Mouse (Mus musculus) left cerebral cortex, adult 2 months (tissue): ENCODE data around the gene Arl15. TPM values are rescaled to one million over a fixed set of nuclear protein-coding genes. Genes with fewer than 3 reads are reported as not detected.

ENCODE experiments used
- DNase-seq, 2 experiments: peaks; one replicate each; pipeline ENCODE4 v3.0.0; 2021 to 2022; ENCODE audit warnings: low spot score in 2 of 2, mixed read lengths in 1 of 2; ENCODE audit errors: extremely low spot score in 1 of 2
- H3K27ac ChIP-seq: fragments of 200-600 bp; 2 replicates; pipeline ENCODE4 v1.8.1; 2022
- H3K4me3 ChIP-seq: fragments of 200-600 bp; 2 replicates; pipeline ENCODE4 v1.8.1; 2022
- CTCF ChIP-seq: fragments of 200-600 bp; IDR thresholded peaks from 2 replicates; pipeline ENCODE4 v1.8.1; 2022; ENCODE audit warnings: antibody characterized with exemption, mild to moderate bottlenecking, moderate library complexity
- intact Hi-C: fragments of 180-260 bp; cut with DNase I; formaldehyde crosslinking; loops from one replicate; pipeline ENCODE4 v1.15.1; 2025
- total RNA-seq, 2 experiments: library from RNA; stranded (reverse); gene quantifications; 2 replicates each; pipeline ENCODE4 v1.2.3; 2021

The Arl15 gene
- total RNA-seq, 2 experiments from 2014 or later = 34.2 to 35.5 TPM

GRCm38 (mm10) chr13:113835921-113836320 is 41.6 kb downstream of the Arl15 start:
- intact Hi-C loops = no loop called here
- Histone ChIP-seq H3K27ac (no peak overlapping the region), H3K4me3 (no peak overlapping the region)
- TF ChIP-seq CTCF = no peak
- DNase-seq = no peak

GRCm38 (mm10) chr13:113838601-113839576 is 44.6 kb downstream of the Arl15 start:
- Histone ChIP-seq H3K4me3 (no peak overlapping the region), H3K27ac (no peak overlapping the region)
- intact Hi-C loops = no loop called here
- no peak for DNase-seq
- TF ChIP-seq CTCF = no peak

- intact Hi-C loops = no loop called here
Measured at GRCm38 (mm10) chr13:113840421-113840820, 46.1 kb downstream of the Arl15 start.

GRCm38 (mm10) chr13:113842411-113843309 is 48.4 kb downstream of the Arl15 start:
- no peak overlapping the region for H3K27ac ChIP-seq
- TF ChIP-seq CTCF = no peak
- no peak overlapping the region for H3K4me3 ChIP-seq
- no peak for DNase-seq
- intact Hi-C loops = no loop called here

More at GRCm38 (mm10) chr13:113840421-113840820, 46.1 kb downstream of the Arl15 start:
- Histone ChIP-seq H3K27ac (no peak overlapping the region), H3K4me3 (no peak overlapping the region)
- no peak for TF ChIP-seq CTCF
- no peak for DNase-seq

- TF ChIP-seq CTCF = no peak
- no peak overlapping the region for H3K4me3 ChIP-seq
- intact Hi-C loops = no loop called here
- no peak for DNase-seq
- H3K27ac ChIP-seq = no peak overlapping the region
Measured at GRCm38 (mm10) chr13:113843310-113843649, 49.0 kb downstream of the Arl15 start.

GRCm38 (mm10) chr13:113843901-113844300 is 49.6 kb downstream of the Arl15 start:
- TF ChIP-seq CTCF = no peak
- no peak for DNase-seq
- no peak overlapping the region for H3K27ac ChIP-seq
- intact Hi-C loops = no loop called here
- H3K4me3 ChIP-seq = no peak overlapping the region

- DNase-seq = no peak
- no peak overlapping the region for H3K4me3 ChIP-seq
- TF ChIP-seq CTCF = no peak
- intact Hi-C loops = no loop called here
- no peak overlapping the region for H3K27ac ChIP-seq
Measured at GRCm38 (mm10) chr13:113844717-113845116, 50.4 kb downstream of the Arl15 start.

- Histone ChIP-seq H3K4me3 (no peak overlapping the region), H3K27ac (no peak overlapping the region)
- TF ChIP-seq CTCF = no peak
- intact Hi-C loops = no loop called here
- no peak for DNase-seq
Measured at GRCm38 (mm10) chr13:113845229-113845628, 50.9 kb downstream of the Arl15 start.

GRCm38 (mm10) chr13:113846413-113846812 is 52.1 kb downstream of the Arl15 start:
- no peak for DNase-seq
- intact Hi-C loops = no loop called here
- Histone ChIP-seq H3K4me3 (no peak overlapping the region), H3K27ac (no peak overlapping the region)
- TF ChIP-seq CTCF = no peak

GRCm38 (mm10) chr13:113850431-113851034 is 56.2 kb downstream of the Arl15 start:
- H3K27ac ChIP-seq = no peak overlapping the region
- intact Hi-C loops = no loop called here
- DNase-seq = no peak
- H3K4me3 ChIP-seq = no peak overlapping the region
- no peak for TF ChIP-seq CTCF

GRCm38 (mm10) chr13:113851602-113852375 is 57.5 kb downstream of the Arl15 start:
- no peak for TF ChIP-seq CTCF
- no peak for DNase-seq
- intact Hi-C loops = no loop called here
- Histone ChIP-seq H3K4me3 (no peak overlapping the region), H3K27ac (no peak overlapping the region; the same call in 1 of the 2 replicates)
